Mouse (Mus musculus) CH12.LX (cell line): ENCODE results near the gene Mbd6.

ENCODE experiments used
- BHLHE40 ChIP-seq: IDR thresholded peaks from 2 replicates; pipeline ENCODE4 v1.6.1; 2011; ENCODE audit warnings: mild to moderate bottlenecking, low read depth, low read length, improper control_type of control experiment
- CHD1 ChIP-seq: IDR thresholded peaks from 2 replicates; pipeline ENCODE4 v1.6.1; 2012; ENCODE audit warnings: low read depth, low read length, improper control_type of control experiment, inconsistent platforms
- CTCF ChIP-seq, 2 experiments: IDR thresholded peaks in 1 of 2; conservative IDR thresholded peaks in 1 of 2; 2 replicates each; pipeline ENCODE4 v1.5.1; 2011 to 2012; ENCODE audit warnings: low read depth in 2 of 2, low read length in 2 of 2, improper control_type of control experiment in 1 of 2, inconsistent platforms in 1 of 2, mild to moderate bottlenecking in 1 of 2, moderate library complexity in 1 of 2
- EP300 ChIP-seq: IDR thresholded peaks from 2 replicates; pipeline ENCODE4 v1.6.1; 2011; ENCODE audit warnings: low read length, improper control_type of control experiment
- GABPA ChIP-seq: IDR thresholded peaks from 2 replicates; pipeline ENCODE4 v1.6.1; 2012; ENCODE audit warnings: low read depth, low read length, improper control_type of control experiment, inconsistent platforms; ENCODE audit not compliant: insufficient replicate concordance
- HCFC1 ChIP-seq: IDR thresholded peaks from 2 replicates; pipeline ENCODE4 v1.6.1; 2012; ENCODE audit warnings: low read depth, mild to moderate bottlenecking, inconsistent platforms, low read length, improper control_type of control experiment
- IRF4 ChIP-seq: IDR thresholded peaks from 2 replicates; pipeline ENCODE4 v1.6.1; 2014; ENCODE audit warnings: low read depth, mild to moderate bottlenecking, inconsistent platforms, low read length, improper control_type of control experiment
- MAX ChIP-seq: IDR thresholded peaks from 2 replicates; pipeline ENCODE4 v1.6.1; 2011; ENCODE audit warnings: low read length, improper control_type of control experiment
- MAZ ChIP-seq: IDR thresholded peaks from 2 replicates; pipeline ENCODE4 v1.6.1; 2012; ENCODE audit warnings: low read depth, mild to moderate bottlenecking, inconsistent platforms, low read length, improper control_type of control experiment, moderate library complexity
- MXI1 ChIP-seq: IDR thresholded peaks from 2 replicates; pipeline ENCODE4 v1.6.1; 2011; ENCODE audit warnings: mild to moderate bottlenecking, low read depth, low read length, improper control_type of control experiment
- POLR2A ChIP-seq: IDR thresholded peaks from 2 replicates; pipeline ENCODE4 v1.6.1; 2011; ENCODE audit warnings: low read depth, mild to moderate bottlenecking, improper control_type of control experiment, low read length
- RCOR1 ChIP-seq: conservative IDR thresholded peaks from 2 replicates; pipeline ENCODE4 v1.6.1; 2012; ENCODE audit warnings: low read depth, mild to moderate bottlenecking, inconsistent platforms, low read length, improper control_type of control experiment
- ZKSCAN1 ChIP-seq: IDR thresholded peaks from 2 replicates; pipeline ENCODE4 v1.6.1; 2012; ENCODE audit warnings: low read depth, inconsistent platforms, low read length, improper control_type of control experiment, borderline replicate concordance
- ZNF384 ChIP-seq: IDR thresholded peaks from 2 replicates; pipeline ENCODE4 v1.6.1; 2012; ENCODE audit warnings: low read depth, low read length, improper control_type of control experiment, inconsistent platforms

GRCm38 (mm10) chr10:127264336-127264735, 24.5 kb downstream of the Mbd6 start:
- no peak for TF ChIP-seq CTCF (conservative IDR thresholded peaks at IDR 0.05 in 1 of 2, IDR thresholded peaks at IDR 0.05 in 1 of 2; ENCODE audit: low read depth in 2 of 2, low read length in 2 of 2)
- TF ChIP-seq BHLHE40 = no peak
- TF ChIP-seq CHD1 = no peak
- TF ChIP-seq GABPA = no peak
- no peak for TF ChIP-seq POLR2A
- no peak for TF ChIP-seq MAZ
- TF ChIP-seq RCOR1 = no peak
- TF ChIP-seq IRF4 = no peak
- no peak for TF ChIP-seq ZNF384
- no peak for TF ChIP-seq ZKSCAN1
- TF ChIP-seq MAX = no peak
- TF ChIP-seq MXI1 = no peak
- TF ChIP-seq EP300 = no peak
- TF ChIP-seq HCFC1 = no peak
